Mouse (Mus musculus) midbrain, embryonic 12.5 days (tissue): ENCODE measurements at regions not wholly inside any gene's neighbourhood (a gene's known extent, or its start where the extent isn't known, plus 50 kb on each side); places are given as distances from the start of the nearest gene placed in this dataset.

Source experiments
- ATAC-seq: fragments of 200-750 bp; cut with Nextera tagmentation; 2 replicates; pipeline ENCODE4 v1.8.0; 2017; ENCODE audit warnings: low read depth, moderate TSS enrichment, moderate library complexity; ENCODE audit not compliant: low FRiP score
- H3K27ac ChIP-seq: fragments of 300-500 bp; sonication (generic); replicated peaks from 2 replicates; pipeline ENCODE4 v1.5.1; 2016; ENCODE audit warnings: mild to moderate bottlenecking
- H3K27me3 ChIP-seq: fragments of 300-500 bp; sonication (generic); 2 replicates; pipeline ENCODE4 v1.6.1; 2016; ENCODE audit warnings: mild to moderate bottlenecking
- H3K36me3 ChIP-seq: fragments of 300-500 bp; sonication (generic); 2 replicates; pipeline ENCODE4 v1.6.1; 2016
- H3K4me1 ChIP-seq: fragments of 300-500 bp; sonication (generic); 2 replicates; pipeline ENCODE4 v1.6.1; 2016
- H3K4me2 ChIP-seq: fragments of 300-500 bp; sonication (generic); replicated peaks from 2 replicates; pipeline ENCODE4 v1.6.1; 2016; ENCODE audit warnings: mild to moderate bottlenecking, moderate library complexity
- H3K4me3 ChIP-seq: fragments of 300-500 bp; sonication (generic); 2 replicates; pipeline ENCODE4 v1.5.1; 2016; ENCODE audit warnings: mild to moderate bottlenecking
- H3K9ac ChIP-seq: fragments of 300-500 bp; sonication (generic); replicated peaks from 2 replicates; pipeline ENCODE4 v1.6.1; 2016; ENCODE audit warnings: mild to moderate bottlenecking, moderate library complexity
- H3K9me3 ChIP-seq: fragments of 300-500 bp; sonication (generic); 2 replicates; pipeline ENCODE4 v1.6.1; 2016; ENCODE audit warnings: mild to moderate bottlenecking
- WGBS: fragments of 180-500 bp; shearing (Covaris S2); methylation state at CpG from one replicate; pipeline ENCODE4 v1.1.7; 2016; 5-methylcytosine and 5-hydroxymethylcytosine counted together

DNA sequence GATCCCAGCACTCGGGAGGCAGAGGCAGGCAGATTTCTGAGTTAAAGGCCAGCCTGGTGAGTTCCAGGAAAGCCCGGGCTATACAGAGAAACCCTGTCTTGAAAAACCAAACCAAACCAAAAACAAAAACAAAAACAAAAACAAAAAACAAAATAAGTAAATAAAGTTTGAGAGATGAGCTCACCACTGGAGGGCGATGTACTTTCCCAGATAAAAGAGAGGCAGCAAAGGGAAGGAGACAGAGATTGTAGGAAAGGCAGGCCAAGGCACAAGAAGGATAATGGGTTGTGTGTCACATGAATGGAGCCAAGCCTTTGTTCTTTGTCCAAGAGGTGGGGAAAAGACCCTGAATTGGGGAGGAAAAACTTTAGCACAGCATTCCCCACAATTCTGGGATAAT is 67.6 kb upstream of the Tmem92 start:
- WGBS: 81% methylated on average over 3 of the region's 3 CpGs
- H3K4me1 ChIP-seq: no peaks in the 10 kb centered on the region

DNA sequence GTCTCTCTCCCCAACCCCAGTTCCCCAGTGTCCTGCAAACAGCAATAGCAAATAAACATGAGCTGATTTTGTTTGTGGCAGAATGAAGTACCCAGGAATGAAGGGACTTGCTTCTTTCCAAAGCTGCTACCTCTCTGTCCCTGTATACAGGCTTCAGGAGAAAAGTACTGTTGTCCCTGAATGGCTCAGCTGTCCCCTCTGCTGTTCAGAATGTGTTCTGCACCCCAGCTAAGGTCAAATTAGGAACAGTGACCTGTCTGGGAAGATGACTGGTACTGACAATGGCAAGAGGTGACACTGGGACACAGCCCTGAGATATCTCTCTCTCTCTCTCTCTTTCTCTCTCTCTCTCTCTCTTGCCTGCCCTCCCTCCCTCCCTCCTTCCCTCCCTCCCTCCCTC is 56.6 kb upstream of the Tmem92 start:
- Histone ChIP-seq H3K27me3 (no peaks in the 10 kb centered on the region), H3K4me1 (no peaks in the 10 kb centered on the region)
- ATAC-seq: no peak

More for the DNA sequence above, 67.6 kb upstream of the Tmem92 start:
- H3K4me3 ChIP-seq: no peak overlapping the region
- no peak overlapping the region for H3K9ac ChIP-seq
- no peaks in the 10 kb centered on the region for H3K36me3 ChIP-seq
- H3K9me3 ChIP-seq: no peaks in the 10 kb centered on the region
- H3K27ac ChIP-seq: no peak overlapping the region
- no peaks in the 10 kb centered on the region for H3K27me3 ChIP-seq
- no peak for ATAC-seq
- H3K4me2 ChIP-seq: no peak overlapping the region

DNA sequence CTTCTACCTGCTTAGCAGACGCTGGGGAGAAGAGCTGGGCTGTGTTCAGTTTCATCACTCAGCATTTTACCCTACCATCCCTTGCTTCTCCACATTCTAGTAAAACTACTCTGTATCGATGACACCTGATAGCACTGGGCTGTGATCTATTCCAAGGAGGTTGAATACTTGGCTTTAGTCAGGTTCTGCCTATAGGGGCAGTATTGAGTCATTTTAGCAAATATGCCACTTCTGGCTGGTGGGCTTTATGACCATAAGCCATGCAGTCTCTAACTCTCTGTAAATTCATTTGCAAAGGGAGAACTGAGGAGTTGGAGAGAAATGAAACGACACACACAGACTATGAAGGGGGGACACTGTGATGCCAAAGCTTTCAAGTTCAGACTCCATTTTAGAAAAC is 55.6 kb upstream of the Tmem92 start:
- no peak for ATAC-seq
- Histone ChIP-seq H3K4me3 (no peak overlapping the region), H3K27ac (no peak overlapping the region), H3K36me3 (no peaks in the 10 kb centered on the region), H3K9ac (no peak overlapping the region), H3K9me3 (peaks cover 4% of the 10 kb centered on the region; the same call in 1 of the 2 replicates), H3K4me1 (no peaks in the 10 kb centered on the region), H3K4me2 (no peak overlapping the region), H3K27me3 (no peaks in the 10 kb centered on the region)
- WGBS: 66% methylated on average over 3 of the region's 3 CpGs

More for the DNA sequence above, 56.6 kb upstream of the Tmem92 start:
- Histone ChIP-seq H3K9ac (no peak overlapping the region), H3K36me3 (no peaks in the 10 kb centered on the region), H3K9me3 (peaks cover 3% of the 10 kb centered on the region; the same call in 1 of the 2 replicates), H3K4me3 (no peak overlapping the region), H3K4me2 (no peak overlapping the region), H3K27ac (no peak overlapping the region)

DNA sequence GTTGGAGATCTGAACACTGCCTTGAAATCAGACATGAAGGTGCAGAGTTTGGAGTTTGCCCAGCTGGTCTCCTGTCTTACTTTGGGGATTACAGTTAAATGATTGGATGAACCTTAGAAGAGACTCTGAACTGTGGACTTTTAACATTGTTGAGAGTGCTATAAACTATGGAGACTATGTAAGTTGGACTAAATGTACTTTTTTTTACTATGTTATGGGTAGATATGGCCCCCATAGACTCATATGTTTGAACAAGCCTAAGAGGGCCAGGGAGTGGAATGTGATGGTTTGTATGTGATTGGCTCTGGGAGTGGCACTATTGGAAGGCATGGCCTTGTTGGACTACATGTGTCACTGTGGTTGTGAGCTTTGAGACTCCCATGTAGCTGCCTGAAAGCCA is 53.8 kb upstream of the Tmem92 start:
- Histone ChIP-seq H3K27me3 (no peaks in the 10 kb centered on the region), H3K36me3 (no peaks in the 10 kb centered on the region), H3K4me1 (no peaks in the 10 kb centered on the region), H3K27ac (no peak overlapping the region), H3K4me2 (no peak overlapping the region), H3K9me3 (peaks cover 4% of the 10 kb centered on the region; the same call in 1 of the 2 replicates), H3K9ac (no peak overlapping the region), H3K4me3 (no peak overlapping the region)
- ATAC-seq: no peak

DNA sequence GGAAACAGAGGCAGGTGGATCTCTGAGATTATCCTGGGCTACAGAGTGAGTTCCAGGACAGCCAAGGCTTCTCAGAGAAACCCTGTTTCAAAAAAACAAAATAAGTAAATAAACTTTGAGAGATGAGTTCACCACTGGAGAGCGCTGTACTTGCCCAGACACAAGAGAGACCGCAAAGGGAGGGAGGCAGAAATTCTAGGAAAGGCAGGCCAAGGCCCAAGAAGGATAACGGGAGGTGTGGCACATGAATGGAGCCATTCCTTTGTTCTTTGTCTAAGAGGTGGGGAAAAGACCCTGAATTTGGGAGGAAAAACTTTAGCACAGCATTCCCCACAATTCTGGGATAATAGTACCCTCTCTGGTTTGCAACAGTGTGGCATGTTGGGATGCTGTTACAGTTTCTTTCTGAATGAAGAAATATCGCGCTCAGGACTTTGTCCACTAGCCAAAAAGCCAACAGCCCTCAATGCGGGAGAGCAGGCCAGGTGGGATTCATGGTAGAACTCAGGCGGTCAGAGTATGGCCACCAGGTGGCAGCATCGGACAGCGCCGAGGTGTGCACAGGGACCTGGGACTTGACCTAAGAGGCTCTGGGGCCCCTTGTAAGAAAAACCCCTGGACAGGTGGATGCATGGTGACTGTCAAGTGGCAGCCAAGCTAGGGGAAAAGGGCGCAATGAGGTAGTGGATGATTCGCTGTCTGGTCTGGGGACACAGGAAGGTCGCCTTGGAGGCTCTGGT is 49.9 kb upstream of the Tmem92 start:
- Histone ChIP-seq H3K4me1 (no peaks in the 10 kb centered on the region), H3K27me3 (no peaks in the 10 kb centered on the region), H3K9ac (no peak overlapping the region), H3K27ac (no peak overlapping the region), H3K4me3 (no peak overlapping the region), H3K9me3 (peaks cover 4% of the 10 kb centered on the region; the same call in 1 of the 2 replicates), H3K36me3 (no peaks in the 10 kb centered on the region), H3K4me2 (no peak overlapping the region)
- ATAC-seq: no peak
- WGBS: 30% methylated on average over 13 of the region's 13 CpGs
